Mouse (Mus musculus): Measurements from ENCODE around the gene Slc48a1. TPM values are rescaled to one million over a fixed set of nuclear protein-coding genes. Genes with fewer than 3 reads are reported as not detected.

Gene Slc48a1
- 46.8 and 49.5 TPM in 2 replicates for polyA plus RNA-seq (2015; fragmentation: Nextera tagmentation; extraction: Ambion mirVana)

DNA sequence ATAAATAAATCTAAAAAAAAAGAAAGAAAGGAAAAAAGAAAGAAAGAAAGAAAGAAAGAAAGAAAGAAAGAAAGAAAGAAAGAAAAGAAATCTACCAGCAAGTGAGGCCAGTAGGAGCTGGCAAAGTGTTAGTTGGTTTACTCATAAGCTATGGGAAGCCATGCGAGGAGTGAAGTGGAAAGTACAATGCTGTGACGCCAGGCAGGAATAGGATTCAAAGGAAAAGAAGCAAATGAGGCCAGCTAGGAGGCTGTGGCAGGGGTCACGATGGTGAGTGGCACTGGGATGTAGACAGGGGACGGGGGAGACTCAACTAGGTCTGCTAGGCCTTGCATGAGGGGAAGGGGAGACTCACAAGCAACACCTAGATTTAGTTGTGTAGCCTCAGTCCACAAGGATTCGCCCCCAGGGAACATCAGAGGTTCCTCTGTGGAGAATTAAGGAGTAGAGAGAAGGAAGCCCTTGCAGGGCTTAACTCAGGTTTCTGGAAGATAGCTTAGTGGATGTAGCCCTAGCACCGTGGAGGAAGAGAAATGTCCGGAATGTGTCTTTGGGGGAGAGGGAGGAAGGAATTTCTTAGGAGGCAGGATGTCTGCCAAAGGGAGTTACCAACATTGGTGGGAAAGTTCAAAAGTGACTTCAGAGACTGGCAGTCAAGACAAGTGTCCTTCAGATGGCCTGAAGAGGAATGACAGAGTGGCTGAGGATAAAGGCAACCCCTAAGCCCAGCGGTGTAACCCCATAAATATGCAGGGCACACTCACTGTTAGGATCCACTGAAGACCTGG is at the start of gene Slc48a1:
Gene Slc48a1, plus strand, starts transcription at position 210 of the 788 bp plus-strand sequence.
- Histone ChIP-seq H3K4me2 (ENCODE audit: low read depth, low read length) (no peak within 1 kb of the TSS), H3K4me1 (replicated peaks; ENCODE audit: control insufficient read depth, insufficient read depth, low read length) (peaks cover 33% of the 10 kb centered on the region), H3K9ac (ENCODE audit: low read length) (peak within 1 kb of the TSS; percentile 16; the same call in 1 of the 2 replicates), H3K4me3 (ENCODE audit: low read length) (no peak within 1 kb of the TSS), H3K27ac (ENCODE audit: low read length) (peak within 1 kb of the TSS; percentile 34), H3K36me3 (ENCODE audit: control insufficient read depth, insufficient read depth, low read length) (no peaks in the 10 kb centered on the region), H3K9me3 (ENCODE audit: control insufficient read depth, low read length) (no peaks in the 10 kb centered on the region), H3K27me3 (ENCODE audit: control insufficient read depth, insufficient read depth, low read depth, low read length) (no peaks in the 10 kb centered on the region)
- no peak for ATAC-seq (ENCODE audit: low read depth)
- 47% methylated on average over 8 of the region's 8 CpGs for WGBS

GRCm38 (mm10) chr15:97728804-97729203 is 49.5 kb upstream of the Slc48a1 start:
- no peak for ATAC-seq (ENCODE audit: low read depth)
- no peak overlapping the region for H3K4me3 ChIP-seq (ENCODE audit: low read length)
- 57% methylated on average over 7 of the region's 7 CpGs for WGBS
- no peak overlapping the region for H3K9ac ChIP-seq (ENCODE audit: low read length)
- no peak overlapping the region for H3K27ac ChIP-seq (ENCODE audit: low read length)
- no peak overlapping the region for H3K4me2 ChIP-seq (ENCODE audit: low read depth, low read length)
- no peaks in the 10 kb centered on the region for H3K36me3 ChIP-seq (ENCODE audit: control insufficient read depth, insufficient read depth, low read length)
- H3K27me3 ChIP-seq (ENCODE audit: control insufficient read depth, insufficient read depth, low read depth, low read length) = no peaks in the 10 kb centered on the region
- H3K4me1 ChIP-seq (replicated peaks; ENCODE audit: control insufficient read depth, insufficient read depth, low read length) = no peaks in the 10 kb centered on the region
- H3K9me3 ChIP-seq (ENCODE audit: control insufficient read depth, low read length) = no peaks in the 10 kb centered on the region; the same call in 1 of the 2 replicates

DNA sequence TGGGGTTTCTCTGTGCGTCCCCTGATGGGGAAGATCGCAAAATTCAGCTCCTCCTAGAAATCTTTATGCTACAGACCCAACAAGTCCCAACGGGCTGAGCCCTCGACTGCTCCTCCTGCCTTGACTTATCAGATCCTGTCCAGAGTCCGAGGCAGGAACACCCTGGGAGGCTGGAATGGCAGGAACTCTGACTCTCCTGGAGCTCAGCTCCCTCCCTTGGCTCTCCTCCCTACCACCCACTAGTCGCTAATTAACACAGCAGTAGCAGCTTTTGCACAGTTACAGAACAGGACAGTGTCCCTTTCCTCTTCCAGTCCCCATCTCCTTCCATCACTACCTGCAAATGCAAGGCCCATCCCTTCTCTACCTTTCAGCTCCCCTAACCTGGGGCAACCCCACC is 48.0 kb upstream of the Slc48a1 start:
- H3K36me3 ChIP-seq (ENCODE audit: control insufficient read depth, insufficient read depth, low read length) = no peaks in the 10 kb centered on the region
- H3K4me3 ChIP-seq (ENCODE audit: low read length) = no peak overlapping the region
- no peak overlapping the region for H3K9ac ChIP-seq (ENCODE audit: low read length)
- no peaks in the 10 kb centered on the region for H3K27me3 ChIP-seq (ENCODE audit: control insufficient read depth, insufficient read depth, low read depth, low read length)
- H3K27ac ChIP-seq (ENCODE audit: low read length) = no peak overlapping the region
- no peaks in the 10 kb centered on the region for H3K4me1 ChIP-seq (replicated peaks; ENCODE audit: control insufficient read depth, insufficient read depth, low read length)
- no peak for ATAC-seq (ENCODE audit: low read depth)
- H3K9me3 ChIP-seq (ENCODE audit: control insufficient read depth, low read length) = no peaks in the 10 kb centered on the region; the same call in 1 of the 2 replicates
- WGBS = 45% methylated on average over 6 of the region's 6 CpGs
- no peak overlapping the region for H3K4me2 ChIP-seq (ENCODE audit: low read depth, low read length)

DNA sequence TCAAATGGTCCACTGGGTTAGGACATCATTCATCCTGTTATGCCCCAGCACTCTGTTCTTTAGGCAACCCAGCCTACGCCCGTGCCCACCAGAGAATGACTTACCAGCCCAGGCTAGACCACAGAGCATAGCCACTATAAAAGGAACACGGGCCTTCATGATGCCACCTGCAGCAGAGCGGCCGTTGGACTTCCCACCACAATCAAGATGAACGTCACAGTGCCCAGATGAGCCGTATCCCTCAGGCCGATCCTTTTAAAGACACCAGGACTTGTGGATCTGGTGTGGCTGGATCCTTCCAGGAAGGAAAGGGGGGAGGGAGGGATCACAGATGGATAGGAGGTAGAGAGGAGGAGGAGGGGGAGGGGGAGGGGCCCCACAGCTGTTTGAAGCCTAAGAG is 47.2 kb upstream of the Slc48a1 start, which contains the start of gene Endou:
Gene Endou, minus strand, starts transcription at position 229 of the 400 bp plus-strand sequence.
- H3K9me3 ChIP-seq (ENCODE audit: control insufficient read depth, low read length) = no peaks in the 10 kb centered on the region; the same call in 1 of the 2 replicates
- no peaks in the 10 kb centered on the region for H3K27me3 ChIP-seq (ENCODE audit: control insufficient read depth, insufficient read depth, low read depth, low read length)
- H3K4me1 ChIP-seq (replicated peaks; ENCODE audit: control insufficient read depth, insufficient read depth, low read length) = no peaks in the 10 kb centered on the region
- 89% methylated on average over 8 of the region's 8 CpGs for WGBS
- no peak within 1 kb of the TSS for H3K4me2 ChIP-seq (ENCODE audit: low read depth, low read length)
- no peak within 1 kb of the TSS for H3K4me3 ChIP-seq (ENCODE audit: low read length)
- H3K9ac ChIP-seq (ENCODE audit: low read length) = no peak within 1 kb of the TSS
- no peak within 1 kb of the TSS for H3K27ac ChIP-seq (ENCODE audit: low read length)
- H3K36me3 ChIP-seq (ENCODE audit: control insufficient read depth, insufficient read depth, low read length) = no peaks in the 10 kb centered on the region
- no peak for ATAC-seq (ENCODE audit: low read depth)

DNA sequence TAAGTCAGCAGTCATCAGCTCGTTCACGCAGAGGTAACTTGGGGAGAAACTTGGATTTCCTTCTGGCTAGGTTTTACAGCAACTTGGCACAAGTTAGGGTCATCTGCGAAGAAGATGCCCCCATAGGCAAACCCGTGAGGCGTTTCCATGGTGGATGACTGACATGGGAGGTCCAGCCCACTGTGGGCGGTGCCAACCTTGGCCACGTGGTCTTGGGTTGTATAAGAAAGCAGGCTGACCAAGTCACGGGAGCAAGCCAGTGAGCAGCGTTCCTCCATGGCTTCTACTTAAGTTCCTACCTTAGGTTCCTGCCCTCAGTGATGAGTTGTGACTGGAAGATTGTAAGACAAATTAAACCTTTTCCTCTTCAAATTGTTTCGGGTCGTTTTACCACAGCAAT is 46.3 kb upstream of the Slc48a1 start:
- WGBS = 87% methylated on average over 11 of the region's 11 CpGs
- Histone ChIP-seq H3K4me3 (ENCODE audit: low read length) (no peak overlapping the region), H3K36me3 (ENCODE audit: control insufficient read depth, insufficient read depth, low read length) (no peaks in the 10 kb centered on the region), H3K27ac (ENCODE audit: low read length) (no peak overlapping the region), H3K27me3 (ENCODE audit: control insufficient read depth, insufficient read depth, low read depth, low read length) (no peaks in the 10 kb centered on the region), H3K9me3 (ENCODE audit: control insufficient read depth, low read length) (no peaks in the 10 kb centered on the region; the same call in 1 of the 2 replicates), H3K4me2 (ENCODE audit: low read depth, low read length) (no peak overlapping the region), H3K9ac (ENCODE audit: low read length) (no peak overlapping the region), H3K4me1 (replicated peaks; ENCODE audit: control insufficient read depth, insufficient read depth, low read length) (no peaks in the 10 kb centered on the region)
- no peak for ATAC-seq (ENCODE audit: low read depth)

- 82% methylated on average over 7 of the region's 7 CpGs for WGBS
- Histone ChIP-seq H3K9ac (ENCODE audit: low read length) (no peak overlapping the region), H3K4me2 (ENCODE audit: low read depth, low read length) (no peak overlapping the region), H3K36me3 (ENCODE audit: control insufficient read depth, insufficient read depth, low read length) (no peaks in the 10 kb centered on the region), H3K27ac (ENCODE audit: low read length) (no peak overlapping the region), H3K4me3 (ENCODE audit: low read length) (no peak overlapping the region), H3K4me1 (replicated peaks; ENCODE audit: control insufficient read depth, insufficient read depth, low read length) (no peaks in the 10 kb centered on the region), H3K27me3 (ENCODE audit: control insufficient read depth, insufficient read depth, low read depth, low read length) (no peaks in the 10 kb centered on the region), H3K9me3 (ENCODE audit: control insufficient read depth, low read length) (no peaks in the 10 kb centered on the region; the same call in 1 of the 2 replicates)
- no peak for ATAC-seq (ENCODE audit: low read depth)
Observed at GRCm38 (mm10) chr15:97738923-97739322, 39.4 kb upstream of the Slc48a1 start.

GRCm38 (mm10) chr15:97740283-97740732 is 38.0 kb upstream of the Slc48a1 start:
- Histone ChIP-seq H3K4me2 (ENCODE audit: low read depth, low read length) (no peak overlapping the region), H3K36me3 (ENCODE audit: control insufficient read depth, insufficient read depth, low read length) (no peaks in the 10 kb centered on the region), H3K4me3 (ENCODE audit: low read length) (no peak overlapping the region), H3K9ac (ENCODE audit: low read length) (no peak overlapping the region), H3K27ac (ENCODE audit: low read length) (no peak overlapping the region), H3K9me3 (ENCODE audit: control insufficient read depth, low read length) (no peaks in the 10 kb centered on the region), H3K27me3 (ENCODE audit: control insufficient read depth, insufficient read depth, low read depth, low read length) (no peaks in the 10 kb centered on the region), H3K4me1 (replicated peaks; ENCODE audit: control insufficient read depth, insufficient read depth, low read length) (no peaks in the 10 kb centered on the region)
- WGBS = 72% methylated on average over 9 of the region's 9 CpGs
- no peak for ATAC-seq (ENCODE audit: low read depth)

- no peak overlapping the region for H3K27ac ChIP-seq (ENCODE audit: low read length)
- H3K9me3 ChIP-seq (ENCODE audit: control insufficient read depth, low read length) = no peaks in the 10 kb centered on the region
- no peak for ATAC-seq (ENCODE audit: low read depth)
- H3K4me1 ChIP-seq (replicated peaks; ENCODE audit: control insufficient read depth, insufficient read depth, low read length) = no peaks in the 10 kb centered on the region
- peaks cover 2% of the 10 kb centered on the region; the same call in 1 of the 2 replicates for H3K36me3 ChIP-seq (ENCODE audit: control insufficient read depth, insufficient read depth, low read length)
- H3K27me3 ChIP-seq (ENCODE audit: control insufficient read depth, insufficient read depth, low read depth, low read length) = no peaks in the 10 kb centered on the region
- H3K4me3 ChIP-seq (ENCODE audit: low read length) = no peak overlapping the region
- WGBS = 71% methylated on average over 12 of the region's 12 CpGs
- H3K4me2 ChIP-seq (ENCODE audit: low read depth, low read length) = no peak overlapping the region
- H3K9ac ChIP-seq (ENCODE audit: low read length) = no peak overlapping the region
Observed at GRCm38 (mm10) chr15:97741662-97742061, 36.7 kb upstream of the Slc48a1 start.

DNA sequence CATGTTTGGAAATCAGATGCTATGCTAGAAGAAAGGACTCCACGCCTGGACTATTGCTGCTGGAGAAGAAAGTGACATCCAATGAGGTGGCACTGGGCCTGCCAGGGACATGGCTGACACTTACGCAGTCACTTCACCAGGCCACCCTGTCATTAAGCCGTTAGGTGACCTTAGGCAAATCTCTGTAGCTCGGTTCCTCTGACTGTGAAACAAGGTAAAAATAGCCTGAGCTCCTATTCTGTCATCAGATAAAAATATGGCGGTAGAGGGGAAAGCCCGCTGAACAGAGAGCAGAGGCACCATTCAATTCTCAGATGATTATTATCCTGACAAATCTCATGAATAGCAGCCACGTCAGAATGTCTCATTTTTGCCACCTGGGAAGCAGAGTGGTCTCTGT is 36.2 kb upstream of the Slc48a1 start:
- Histone ChIP-seq H3K4me3 (ENCODE audit: low read length) (no peak overlapping the region), H3K27ac (ENCODE audit: low read length) (no peak overlapping the region), H3K27me3 (ENCODE audit: control insufficient read depth, insufficient read depth, low read depth, low read length) (no peaks in the 10 kb centered on the region), H3K9me3 (ENCODE audit: control insufficient read depth, low read length) (no peaks in the 10 kb centered on the region), H3K4me2 (ENCODE audit: low read depth, low read length) (no peak overlapping the region), H3K9ac (ENCODE audit: low read length) (no peak overlapping the region), H3K4me1 (replicated peaks; ENCODE audit: control insufficient read depth, insufficient read depth, low read length) (no peaks in the 10 kb centered on the region), H3K36me3 (ENCODE audit: control insufficient read depth, insufficient read depth, low read length) (peaks cover 3% of the 10 kb centered on the region; the same call in 1 of the 2 replicates)
- 55% methylated on average over 7 of the region's 7 CpGs for WGBS
- ATAC-seq (ENCODE audit: low read depth) = no peak
